Mouse (Mus musculus): ENCODE measurements at regions not wholly inside any gene's neighbourhood (a gene's known extent, or its start where the extent isn't known, plus 50 kb on each side); places are given as distances from the start of the nearest gene placed in this dataset.

DNA sequence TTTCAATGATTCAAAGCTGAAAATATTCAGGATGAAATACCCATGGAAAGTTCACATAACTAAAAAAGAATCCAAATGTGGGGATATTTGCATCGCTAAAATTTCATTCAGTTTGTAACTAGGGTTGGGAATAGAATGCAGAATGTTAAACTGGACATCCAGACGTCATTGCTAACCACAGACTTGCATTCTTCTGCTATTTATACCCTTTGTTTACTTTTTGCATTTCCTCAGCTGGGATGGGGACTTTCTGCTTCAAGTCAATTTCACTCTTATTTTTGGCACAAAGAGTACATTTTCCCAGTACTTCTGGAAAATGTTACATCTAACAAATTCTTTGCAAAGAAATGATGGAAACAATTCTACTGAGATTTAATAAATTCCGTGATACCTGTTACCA lies 848.9 kb upstream of the Cited2 start:
- TF ChIP-seq POLR2A (IDR thresholded peaks at IDR 0.05; ENCODE audit: insufficient read depth, low read depth, low read length) (no peak), CTCF (IDR thresholded peaks at IDR 0.05) (no peak), EP300 (IDR thresholded peaks at IDR 0.05; ENCODE audit: insufficient read depth, low read depth, low read length) (no peak)

Data from heart, adult 2 months (tissue).